Mouse (Mus musculus): Measurements from ENCODE around the gene Pex26. TPM values are rescaled to one million over a fixed set of nuclear protein-coding genes. Genes with fewer than 3 reads are reported as not detected.
A peak's percentile ranks its signal among the peaks of the same experiment; 100 is the strongest.

Pex26 gene
- polyA plus RNA-seq (2015; fragmentation: Nextera tagmentation; extraction: Ambion mirVana), result 10.5 and 11.3 TPM in 2 replicates

DNA sequence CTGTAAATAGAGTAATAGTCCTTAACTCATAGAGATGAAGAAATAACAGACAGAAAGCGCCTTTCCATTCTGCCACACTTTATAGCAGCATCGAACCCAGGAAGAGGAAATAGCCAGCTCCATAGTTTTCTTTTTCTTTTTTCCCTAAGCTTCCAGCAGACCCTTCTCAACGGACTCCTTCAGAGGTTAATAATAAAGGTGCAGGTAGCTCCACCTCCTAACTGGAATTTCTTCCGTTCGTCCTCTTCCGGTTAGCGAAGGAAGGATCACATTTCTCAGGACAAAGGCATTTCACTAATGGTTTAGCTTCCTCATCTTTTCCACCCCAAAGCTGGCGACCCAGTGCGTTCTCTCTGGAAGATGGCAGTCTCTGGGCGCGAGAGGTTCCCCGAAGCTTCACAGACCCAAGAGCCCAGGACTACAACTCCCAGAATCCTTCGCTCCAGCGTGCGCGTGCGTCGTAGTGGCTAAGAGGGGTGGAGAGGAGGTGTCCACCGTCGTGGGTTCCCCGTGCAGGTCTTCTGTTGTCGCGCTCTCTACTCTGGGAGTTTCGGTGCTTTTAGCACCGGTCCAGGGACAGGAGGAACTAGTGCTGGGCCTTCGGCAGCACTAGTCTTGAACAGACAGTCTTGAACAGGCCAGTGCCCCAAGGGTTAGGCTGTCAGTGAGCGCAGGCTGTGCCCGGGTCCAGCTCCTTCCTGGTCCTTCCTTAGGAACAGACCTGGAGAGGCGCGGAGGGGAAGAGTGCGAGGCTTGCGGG lies at the start of gene Pex26:
TSS of gene Pex26 (plus strand) at position 254 of the 760 bp plus-strand sequence.
- peak within 1 kb of the TSS; percentile 50 for H3K9ac ChIP-seq
- ATAC-seq (ENCODE audit: insufficient number of reproducible peaks, low FRiP score, low TSS enrichment, low read depth), result peak; percentile 81
- peak within 1 kb of the TSS; percentile 91 for H3K27ac ChIP-seq
- H3K4me1 ChIP-seq, result peaks cover 17% of the 10 kb centered on the region
- peak within 1 kb of the TSS; percentile 90 for H3K4me2 ChIP-seq
- no peaks in the 10 kb centered on the region for H3K9me3 ChIP-seq
- H3K36me3 ChIP-seq, result peaks cover 17% of the 10 kb centered on the region
- H3K27me3 ChIP-seq, result no peaks in the 10 kb centered on the region
- 2% methylated on average over 32 of the region's 32 CpGs for WGBS
- peak within 1 kb of the TSS; percentile 69 for H3K4me3 ChIP-seq

DNA sequence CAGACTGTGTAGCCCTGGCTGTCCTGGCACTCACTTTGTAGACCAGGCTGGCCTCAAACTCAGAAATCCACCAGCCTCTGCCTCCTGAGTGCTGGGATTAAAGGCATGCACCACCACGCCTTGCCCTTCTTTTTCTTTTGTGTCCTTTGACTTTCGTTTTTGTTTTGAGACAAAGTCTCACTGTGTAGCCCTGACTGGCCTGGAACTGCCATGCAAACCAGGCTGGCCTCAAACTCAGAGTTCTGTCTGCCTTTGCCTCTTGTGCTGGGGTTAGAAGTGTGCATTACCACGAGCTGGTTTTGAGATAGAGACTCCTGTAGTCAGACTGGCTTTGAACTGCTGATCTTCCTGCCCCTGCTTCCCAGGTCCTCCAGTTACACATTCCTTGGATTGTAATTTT lies 49.2 kb upstream of the Pex26 start:
- H3K27ac ChIP-seq, result no peak overlapping the region

DNA sequence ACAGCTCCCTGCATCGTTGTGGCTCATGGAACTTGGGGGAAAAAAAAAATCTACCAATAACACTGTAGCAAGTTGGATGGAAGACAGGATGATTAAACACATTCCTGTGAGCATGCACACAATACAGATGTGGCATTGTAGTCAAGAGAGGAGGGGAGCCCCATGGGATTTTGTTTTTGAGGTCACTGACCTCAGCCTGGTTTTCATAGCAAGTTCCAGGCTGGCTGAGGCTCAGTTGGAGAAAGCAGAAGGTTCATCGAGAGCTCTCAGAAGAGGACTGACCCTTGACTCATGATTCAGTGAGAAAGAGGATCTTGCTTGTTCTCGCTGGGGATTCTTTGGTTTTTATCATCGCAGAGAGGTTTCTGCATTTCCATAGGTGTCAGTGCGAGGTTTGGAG lies 48.6 kb upstream of the Pex26 start:
- Histone ChIP-seq H3K9me3 (no peaks in the 10 kb centered on the region), H3K36me3 (no peaks in the 10 kb centered on the region), H3K9ac (no peak overlapping the region), H3K27ac (no peak overlapping the region), H3K27me3 (peaks cover 28% of the 10 kb centered on the region), H3K4me2 (no peak overlapping the region), H3K4me1 (peaks cover 12% of the 10 kb centered on the region), H3K4me3 (no peak overlapping the region)
- 55% methylated on average over 5 of the region's 5 CpGs for WGBS
- ATAC-seq (ENCODE audit: insufficient number of reproducible peaks, low FRiP score, low TSS enrichment, low read depth), result no peak

More for the DNA sequence above, 49.2 kb upstream of the Pex26 start:
- H3K4me1 ChIP-seq, result peaks cover 17% of the 10 kb centered on the region
- WGBS, result 45% methylated on average over 3 of the region's 3 CpGs
- H3K4me2 ChIP-seq, result no peak overlapping the region
- no peak overlapping the region for H3K9ac ChIP-seq
- no peaks in the 10 kb centered on the region for H3K36me3 ChIP-seq
- ATAC-seq (ENCODE audit: insufficient number of reproducible peaks, low FRiP score, low TSS enrichment, low read depth), result no peak
- H3K4me3 ChIP-seq, result no peak overlapping the region
- H3K9me3 ChIP-seq, result no peaks in the 10 kb centered on the region
- peaks cover 31% of the 10 kb centered on the region for H3K27me3 ChIP-seq

DNA sequence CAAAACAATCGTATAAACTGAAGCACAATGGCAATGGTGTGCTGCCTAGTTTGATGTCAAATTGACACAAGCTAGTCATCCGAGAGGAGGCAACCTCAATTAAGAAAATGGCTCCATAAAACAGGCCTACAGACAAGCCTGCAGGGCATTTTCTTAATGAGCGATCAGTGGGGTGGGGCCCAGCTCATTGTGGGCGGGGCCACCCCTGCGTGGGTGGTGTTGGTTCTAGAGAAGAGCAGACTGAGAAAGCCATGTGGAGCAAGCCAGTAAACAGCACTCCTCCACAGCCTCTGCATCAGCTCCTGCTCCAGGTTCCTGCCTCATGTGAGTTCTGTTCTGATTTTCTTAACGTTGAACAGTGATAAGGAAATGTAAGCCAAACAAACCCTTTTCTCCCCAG lies 46.2 kb upstream of the Pex26 start:
- peaks cover 9% of the 10 kb centered on the region; the same call in 1 of the 2 replicates for H3K27me3 ChIP-seq
- ATAC-seq (ENCODE audit: insufficient number of reproducible peaks, low FRiP score, low TSS enrichment, low read depth), result no peak
- H3K9ac ChIP-seq, result no peak overlapping the region
- H3K4me3 ChIP-seq, result no peak overlapping the region
- no peaks in the 10 kb centered on the region for H3K4me1 ChIP-seq
- no peak overlapping the region for H3K27ac ChIP-seq
- 50% methylated on average over 6 of the region's 6 CpGs for WGBS
- no peak overlapping the region for H3K4me2 ChIP-seq
- no peaks in the 10 kb centered on the region for H3K9me3 ChIP-seq
- no peaks in the 10 kb centered on the region for H3K36me3 ChIP-seq

DNA sequence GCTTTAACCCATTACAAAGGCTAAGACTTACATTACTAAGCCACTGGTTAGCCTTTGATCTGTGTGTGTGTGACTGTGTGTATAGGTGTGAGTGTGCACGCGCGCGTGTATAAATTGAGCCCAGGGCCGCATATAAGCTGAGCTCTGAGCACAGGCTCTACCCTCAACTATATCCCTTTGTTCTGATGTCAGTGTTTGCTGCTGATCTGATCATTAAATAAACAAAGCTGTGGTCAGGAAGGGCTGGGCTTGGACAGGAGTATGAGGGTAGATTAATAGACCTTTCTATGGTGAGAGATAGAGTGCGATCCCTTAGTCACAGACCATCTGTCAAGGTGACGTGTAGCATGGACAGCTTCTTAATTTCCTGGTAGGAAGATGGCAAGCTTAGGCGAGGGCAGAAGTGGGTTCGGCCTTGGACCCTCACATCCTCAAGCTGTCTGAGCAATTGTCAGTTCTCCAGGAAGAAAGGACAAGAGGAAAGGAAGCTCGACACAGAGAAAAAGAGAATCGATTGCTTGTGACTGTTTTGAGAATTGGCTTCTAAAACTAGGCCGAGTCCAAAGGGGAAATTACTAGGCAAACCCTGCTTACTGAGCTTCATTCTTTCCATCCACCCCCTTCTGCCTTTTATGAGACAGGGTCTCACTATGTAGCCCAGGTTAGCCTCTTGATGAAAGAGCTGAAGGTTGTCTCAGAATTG lies 45.0 kb upstream of the Pex26 start:
- Histone ChIP-seq H3K36me3 (no peaks in the 10 kb centered on the region), H3K4me3 (no peak overlapping the region), H3K4me1 (no peaks in the 10 kb centered on the region), H3K4me2 (no peak overlapping the region), H3K9ac (no peak overlapping the region), H3K27me3 (peaks cover 4% of the 10 kb centered on the region; the same call in 1 of the 2 replicates), H3K9me3 (no peaks in the 10 kb centered on the region), H3K27ac (no peak overlapping the region)
- no peak for ATAC-seq (ENCODE audit: insufficient number of reproducible peaks, low FRiP score, low TSS enrichment, low read depth)
- WGBS, result 84% methylated on average over 12 of the region's 12 CpGs

DNA sequence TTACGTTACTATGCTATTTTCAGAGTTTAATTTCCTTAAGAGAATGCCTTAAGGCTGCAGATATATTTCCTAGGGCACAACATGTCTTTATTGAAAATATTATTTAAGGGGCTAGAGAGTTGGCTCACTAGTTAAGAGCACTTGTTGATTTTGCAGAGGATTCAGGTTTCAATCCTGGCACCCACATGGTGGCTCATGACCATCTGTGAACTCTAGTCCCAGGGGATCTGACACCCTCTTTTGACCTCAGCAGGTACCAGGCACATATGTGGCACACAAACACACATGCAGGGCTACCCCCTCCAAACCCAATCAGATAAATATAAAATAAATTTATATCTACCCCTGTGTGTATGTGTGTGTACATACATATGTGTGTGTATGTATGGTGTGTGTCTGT lies 44.2 kb upstream of the Pex26 start:
- H3K4me3 ChIP-seq, result no peak overlapping the region
- H3K36me3 ChIP-seq, result no peaks in the 10 kb centered on the region
- peaks cover 4% of the 10 kb centered on the region; the same call in 1 of the 2 replicates for H3K27me3 ChIP-seq
- H3K4me2 ChIP-seq, result no peak overlapping the region
- no peak overlapping the region for H3K9ac ChIP-seq
- peaks cover 4% of the 10 kb centered on the region; the same call in 1 of the 2 replicates for H3K4me1 ChIP-seq
- ATAC-seq (ENCODE audit: insufficient number of reproducible peaks, low FRiP score, low TSS enrichment, low read depth), result no peak
- WGBS, result 58% methylated on average over 1 of the region's 1 CpGs
- no peaks in the 10 kb centered on the region for H3K9me3 ChIP-seq
- H3K27ac ChIP-seq, result no peak overlapping the region

DNA sequence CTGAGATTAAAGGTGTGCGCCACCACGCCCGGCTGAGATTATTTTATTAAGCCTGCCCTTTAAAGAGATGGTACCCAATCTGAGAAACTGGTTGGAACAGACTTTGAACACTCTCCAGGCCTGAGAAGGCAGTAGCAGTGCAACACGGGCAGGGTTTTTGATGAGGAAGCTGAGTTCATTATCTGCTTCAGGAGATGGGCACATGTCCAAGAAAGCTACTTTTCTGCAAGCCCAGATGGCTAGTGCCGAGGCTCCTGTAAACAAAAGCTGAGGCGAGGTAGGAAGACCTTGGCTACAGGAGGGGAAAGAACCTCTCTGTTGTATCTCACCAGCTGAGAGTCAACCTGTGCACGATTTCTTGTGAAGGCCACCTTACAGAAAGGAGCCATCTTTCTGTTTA lies 41.2 kb upstream of the Pex26 start:
- no peak overlapping the region for H3K9ac ChIP-seq
- ATAC-seq (ENCODE audit: insufficient number of reproducible peaks, low FRiP score, low TSS enrichment, low read depth), result no peak

DNA sequence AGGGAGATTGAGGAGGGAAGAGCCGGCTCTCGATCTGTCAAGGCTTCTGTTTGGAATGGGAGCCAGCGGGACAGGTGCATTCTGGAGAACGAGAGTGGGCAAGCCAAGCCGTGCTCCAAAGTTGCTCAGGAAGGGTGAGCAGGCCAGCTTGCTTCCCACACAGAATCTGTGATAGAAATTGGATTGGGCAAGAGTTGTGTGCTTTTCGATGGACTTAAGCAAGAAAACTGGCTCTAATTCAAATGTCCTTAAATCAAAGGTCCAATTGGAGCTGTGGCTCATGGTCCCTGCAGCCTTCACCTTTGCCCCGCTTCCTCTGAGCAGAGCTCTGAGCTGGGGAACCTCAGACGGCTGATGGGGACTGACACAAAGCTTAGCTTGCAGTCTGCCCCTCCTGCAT lies 40.0 kb upstream of the Pex26 start:
- Histone ChIP-seq H3K4me3 (no peak overlapping the region), H3K9me3 (no peaks in the 10 kb centered on the region), H3K4me2 (no peak overlapping the region), H3K4me1 (peaks cover 18% of the 10 kb centered on the region), H3K9ac (no peak overlapping the region), H3K36me3 (no peaks in the 10 kb centered on the region), H3K27ac (no peak overlapping the region), H3K27me3 (no peaks in the 10 kb centered on the region)
- 81% methylated on average over 8 of the region's 8 CpGs for WGBS
- ATAC-seq (ENCODE audit: insufficient number of reproducible peaks, low FRiP score, low TSS enrichment, low read depth), result no peak

More for the DNA sequence above, 41.2 kb upstream of the Pex26 start:
- Histone ChIP-seq H3K4me2 (no peak overlapping the region), H3K4me1 (peaks cover 16% of the 10 kb centered on the region), H3K36me3 (no peaks in the 10 kb centered on the region), H3K27ac (no peak overlapping the region), H3K4me3 (no peak overlapping the region), H3K27me3 (no peaks in the 10 kb centered on the region), H3K9me3 (no peaks in the 10 kb centered on the region)
- WGBS, result 85% methylated on average over 7 of the region's 7 CpGs

DNA sequence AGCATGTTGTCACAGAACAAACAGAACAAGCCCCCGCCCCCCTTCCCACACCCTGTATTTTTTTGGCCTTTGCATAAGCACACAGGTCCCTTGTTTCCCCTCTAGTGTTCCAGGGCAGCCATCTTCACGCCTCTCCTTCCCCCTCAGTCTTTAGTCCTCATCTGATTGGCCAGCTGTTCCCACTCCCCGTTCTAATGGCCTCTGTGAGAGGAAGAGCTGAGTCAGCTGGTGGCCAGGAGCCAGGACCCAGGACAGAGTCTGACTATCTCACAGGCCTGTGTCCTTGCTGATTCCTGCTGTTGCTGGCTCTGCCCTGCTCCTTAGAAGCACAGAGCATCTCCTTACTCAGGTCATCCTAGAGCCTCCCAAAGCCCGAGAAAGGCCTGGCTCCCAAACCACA lies 39.4 kb upstream of the Pex26 start:
- WGBS, result 54% methylated on average over 4 of the region's 4 CpGs

DNA sequence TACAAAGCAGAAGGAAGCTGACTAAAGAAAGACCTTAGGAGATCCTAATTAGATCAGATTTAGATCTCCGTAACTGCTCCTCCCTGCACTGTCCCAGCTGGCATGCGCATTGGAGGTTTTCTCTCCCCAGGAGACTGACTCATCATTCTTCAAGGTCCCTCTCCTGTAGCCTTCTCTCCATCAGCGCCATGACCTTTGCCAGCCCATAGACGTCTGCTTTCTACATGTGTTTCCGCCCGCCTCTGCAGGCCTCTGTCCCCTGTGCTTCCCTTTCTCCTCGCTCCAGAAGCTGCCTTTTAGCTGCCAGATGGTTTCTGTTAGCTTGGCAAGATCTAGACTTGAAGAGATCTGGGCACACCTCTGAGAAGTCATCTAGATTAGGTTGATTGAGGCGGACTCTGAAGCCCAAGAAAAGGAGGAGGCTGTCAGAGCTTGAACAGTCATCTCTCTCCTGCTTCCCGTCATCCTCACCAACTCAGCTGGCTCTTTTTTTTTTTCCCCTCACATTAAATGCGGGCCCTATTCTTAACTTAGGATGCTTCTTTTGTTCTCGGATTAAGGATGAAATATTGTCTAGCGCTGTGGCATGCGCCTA lies 38.4 kb upstream of the Pex26 start:
- H3K4me3 ChIP-seq, result no peak overlapping the region
- no peak overlapping the region for H3K27ac ChIP-seq
- peaks cover 24% of the 10 kb centered on the region for H3K4me1 ChIP-seq
- WGBS, result 65% methylated on average over 13 of the region's 13 CpGs
- H3K9me3 ChIP-seq, result no peaks in the 10 kb centered on the region
- no peaks in the 10 kb centered on the region for H3K27me3 ChIP-seq
- no peak for ATAC-seq (ENCODE audit: insufficient number of reproducible peaks, low FRiP score, low TSS enrichment, low read depth)
- no peaks in the 10 kb centered on the region for H3K36me3 ChIP-seq
- no peak overlapping the region for H3K9ac ChIP-seq
- no peak overlapping the region for H3K4me2 ChIP-seq

More for the DNA sequence above, 39.4 kb upstream of the Pex26 start:
- Histone ChIP-seq H3K9me3 (no peaks in the 10 kb centered on the region), H3K27me3 (no peaks in the 10 kb centered on the region), H3K36me3 (no peaks in the 10 kb centered on the region), H3K4me3 (no peak overlapping the region), H3K4me1 (peaks cover 19% of the 10 kb centered on the region), H3K27ac (no peak overlapping the region), H3K9ac (no peak overlapping the region), H3K4me2 (no peak overlapping the region)
- ATAC-seq (ENCODE audit: insufficient number of reproducible peaks, low FRiP score, low TSS enrichment, low read depth), result 0 out of 2 replicates have a peak, but pooled peaks have one; percentile 45

DNA sequence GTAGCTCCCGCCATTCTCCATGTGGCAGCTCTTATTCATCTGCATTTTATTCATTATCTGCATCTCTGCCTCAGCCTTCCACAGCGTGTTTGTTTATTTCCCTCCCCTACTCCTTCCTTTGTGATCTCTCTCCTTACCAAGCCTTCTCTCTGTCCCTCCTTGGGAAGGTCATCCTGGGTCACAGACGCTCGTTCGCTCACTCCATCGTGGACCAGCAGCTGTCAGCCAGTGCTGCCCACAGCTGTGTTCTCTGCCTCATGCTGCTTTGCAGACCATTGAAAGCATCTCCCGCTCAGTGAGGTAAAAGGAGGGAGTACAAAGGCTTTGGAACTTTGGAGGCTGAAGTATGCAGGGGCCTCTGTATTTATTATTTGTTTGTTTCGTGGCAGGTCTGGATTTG lies 37.6 kb upstream of the Pex26 start:
- H3K4me3 ChIP-seq, result no peak overlapping the region
- H3K9ac ChIP-seq, result no peak overlapping the region
- peaks cover 24% of the 10 kb centered on the region for H3K4me1 ChIP-seq
- H3K27ac ChIP-seq, result no peak overlapping the region
- H3K9me3 ChIP-seq, result no peaks in the 10 kb centered on the region
- WGBS, result 65% methylated on average over 8 of the region's 8 CpGs
- ATAC-seq (ENCODE audit: insufficient number of reproducible peaks, low FRiP score, low TSS enrichment, low read depth), result no peak
- no peaks in the 10 kb centered on the region for H3K36me3 ChIP-seq
- no peak overlapping the region for H3K4me2 ChIP-seq
- no peaks in the 10 kb centered on the region for H3K27me3 ChIP-seq

DNA sequence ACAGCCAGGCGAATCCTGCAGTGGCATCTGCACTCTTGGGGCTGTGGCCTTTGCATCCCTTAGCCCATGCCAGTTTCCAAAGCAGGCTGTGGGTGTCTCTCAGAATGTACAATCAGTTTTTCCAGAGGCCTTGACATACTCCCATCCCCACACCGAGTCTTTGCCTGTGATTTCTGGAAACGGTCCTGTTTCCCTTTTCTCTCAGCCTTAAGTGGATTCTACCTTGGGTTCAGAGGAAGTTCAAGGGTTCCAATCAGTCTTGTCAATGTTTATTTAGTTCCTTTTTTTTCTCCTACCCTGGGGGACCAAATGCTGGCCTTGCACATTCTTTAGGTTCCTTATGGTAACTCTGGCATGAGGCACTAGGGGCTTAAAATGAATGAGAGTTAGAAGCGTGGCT lies 36.7 kb upstream of the Pex26 start:
- H3K9ac ChIP-seq, result no peak overlapping the region
- H3K9me3 ChIP-seq, result no peaks in the 10 kb centered on the region
- no peak overlapping the region for H3K4me2 ChIP-seq
- H3K27ac ChIP-seq, result no peak overlapping the region
- peaks cover 28% of the 10 kb centered on the region for H3K4me1 ChIP-seq
- ATAC-seq (ENCODE audit: insufficient number of reproducible peaks, low FRiP score, low TSS enrichment, low read depth), result no peak
- H3K4me3 ChIP-seq, result no peak overlapping the region
- no peaks in the 10 kb centered on the region for H3K27me3 ChIP-seq
- WGBS, result 37% methylated on average over 4 of the region's 4 CpGs
- H3K36me3 ChIP-seq, result no peaks in the 10 kb centered on the region

Data from limb, embryonic 15.5 days (tissue).